Mouse (Mus musculus): Measurements from ENCODE around the gene Ipo13.

GRCm38 (mm10) chr4:117916386-117916785 lies 1.6 kb upstream of the Ipo13 start:
- no peak for TF ChIP-seq GATA1 (IDR thresholded peaks at IDR 0.05; ENCODE audit: borderline replicate concordance, low read length)
- TF ChIP-seq FLI1 (IDR thresholded peaks at IDR 0.05; ENCODE audit: low read length): no peak
